Mouse (Mus musculus) cerebellum, adult 8-10 months (tissue): ENCODE data around the gene Tmem184b.
A peak's percentile ranks its signal among the peaks of the same experiment; 100 is the strongest.

ENCODE experiments used
- DNase-seq: peaks from one replicate; pipeline ENCODE4 v3.0.0; 2022

Gene Tmem184b

GRCm38 (mm10) chr15:79333409-79333808 lies 70.0 kb downstream of the Tmem184b start:
- no peak for DNase-seq

- DNase-seq, result no peak
These were observed 72.8 kb downstream of the Tmem184b start for GRCm38 (mm10) chr15:79330521-79330920.

- DNase-seq, result no peak
These were observed 73.4 kb downstream of the Tmem184b start for GRCm38 (mm10) chr15:79329979-79330363.

- DNase-seq, result no peak
These were observed 73.9 kb downstream of the Tmem184b start for GRCm38 (mm10) chr15:79329346-79329978.

- no peak for DNase-seq
These were observed 74.5 kb downstream of the Tmem184b start for GRCm38 (mm10) chr15:79328939-79329275.

- peak; percentile 97 for DNase-seq
These were observed 75.1 kb downstream of the Tmem184b start, which contains the start of gene Pla2g6 for GRCm38 (mm10) chr15:79328058-79328938. Gene Pla2g6 (minus strand): TSS chr15:79328390.

- peak; percentile 42 for DNase-seq
These were observed 76.1 kb downstream of the Tmem184b start for GRCm38 (mm10) chr15:79326971-79327961.

GRCm38 (mm10) chr15:79326264-79326663 lies 77.1 kb downstream of the Tmem184b start:
- DNase-seq, result no peak

GRCm38 (mm10) chr15:79325742-79326141 lies 77.6 kb downstream of the Tmem184b start:
- DNase-seq, result no peak

- no peak for DNase-seq
These were observed 79.0 kb downstream of the Tmem184b start for GRCm38 (mm10) chr15:79324373-79324772.

- no peak for DNase-seq
These were observed 79.6 kb downstream of the Tmem184b start for GRCm38 (mm10) chr15:79323791-79324155.

- DNase-seq, result no peak
These were observed 80.2 kb downstream of the Tmem184b start for GRCm38 (mm10) chr15:79322991-79323790.

- DNase-seq, result no peak
These were observed 80.9 kb downstream of the Tmem184b start for GRCm38 (mm10) chr15:79322281-79322990.

GRCm38 (mm10) chr15:79321733-79322190 lies 81.6 kb downstream of the Tmem184b start:
- DNase-seq, result no peak

GRCm38 (mm10) chr15:79313848-79314369 lies 89.5 kb downstream of the Tmem184b start:
- DNase-seq, result no peak
